In genomic region chr11:33204329-33204705, GRCm38 (mm10) we compare ENCODE assay signal across 12 mouse cellular contexts. TPM values are rescaled to one million over a fixed set of nuclear protein-coding genes. Genes with fewer than 3 reads are reported as not detected.
DNase-seq lines count a peak whose midpoint lies in the region; ATAC-seq and TF ChIP-seq lines count a peak whose summit lies in the region.
"Had no signal": no experiment of that assay in that cellular context is flagged by ENCODE, and none has a peak within 500 bp of the region (broad histone marks: within the 10 kb centered on the region; RNA-seq: fewer than 3 reads in every experiment).

No protein-coding gene starts in this region.

- no peak for ATAC-seq in embryonic facial prominence, embryonic 11.5 days (replicated peaks; ENCODE audit: insufficient number of reproducible peaks, low FRiP score, low TSS enrichment, low read depth)
- no peak for ATAC-seq in hindbrain, embryonic 13.5 days (ENCODE audit: low FRiP score)
- ATAC-seq in neural tube, embryonic 13.5 days (ENCODE audit: low read depth), result no peak

- no peak for TF ChIP-seq POLR2A in lung, adult 2 months (IDR thresholded peaks at IDR 0.05; ENCODE audit: borderline replicate concordance, extremely low read depth, low read depth, low read length)

- H3K9ac ChIP-seq in embryonic facial prominence, embryonic 11.5 days (replicated peaks; ENCODE audit: low read length), result no peak overlapping the region; the same call in 1 of the 2 replicates
- H3K9ac ChIP-seq in hindbrain, embryonic 13.5 days, result peak overlapping the region; percentile 64
- peak overlapping the region; percentile 79 for H3K9ac ChIP-seq in neural tube, embryonic 13.5 days
- H3K9ac ChIP-seq: lung, embryonic 15.5 days had no signal

- H3K4me2 ChIP-seq in embryonic facial prominence, embryonic 11.5 days (ENCODE audit: low read depth, low read length), result peak overlapping the region; percentile 14; the same call in 1 of the 2 replicates
- peak overlapping the region; percentile 52 for H3K4me2 ChIP-seq in hindbrain, embryonic 13.5 days
- H3K4me2 ChIP-seq in neural tube, embryonic 13.5 days, result peak overlapping the region; percentile 49

- peaks cover 68% of the 10 kb centered on the region for H3K27me3 ChIP-seq in embryonic facial prominence, embryonic 11.5 days (ENCODE audit: control insufficient read depth, insufficient read depth, low read length)
- peaks cover 90% of the 10 kb centered on the region for H3K27me3 ChIP-seq in hindbrain, embryonic 13.5 days
- peaks cover 82% of the 10 kb centered on the region for H3K27me3 ChIP-seq in neural tube, embryonic 13.5 days

- H3K4me3 ChIP-seq in lung, adult 2 months (replicated peaks; ENCODE audit: extremely low read depth, low read depth, low read length), result no peak overlapping the region
- 0 out of 2 replicates have a peak overlapping the region, but pooled peaks have one; percentile 13 for H3K4me3 ChIP-seq in embryonic facial prominence, embryonic 11.5 days (ENCODE audit: low read depth, low read length)
- H3K4me3 ChIP-seq in hindbrain, embryonic 13.5 days, result peak overlapping the region; percentile 47
- peak overlapping the region; percentile 53 for H3K4me3 ChIP-seq in neural tube, embryonic 13.5 days

- H3K36me3 ChIP-seq in embryonic facial prominence, embryonic 11.5 days (replicated peaks; ENCODE audit: control insufficient read depth, insufficient read depth, low read depth, low read length), result no peaks in the 10 kb centered on the region
- no peaks in the 10 kb centered on the region for H3K36me3 ChIP-seq in hindbrain, embryonic 13.5 days
- H3K36me3 ChIP-seq in neural tube, embryonic 13.5 days, result no peaks in the 10 kb centered on the region
- H3K36me3 ChIP-seq: lung, embryonic 15.5 days had no signal

- no peak for TF ChIP-seq CTCF in lung, adult 2 months (IDR thresholded peaks at IDR 0.05; ENCODE audit: insufficient read depth, low read length)

- H3K27ac ChIP-seq in embryonic facial prominence, embryonic 11.5 days (replicated peaks; ENCODE audit: low read depth, low read length), result no peak overlapping the region
- peak overlapping the region; percentile 83 for H3K27ac ChIP-seq in hindbrain, embryonic 13.5 days
- peak overlapping the region; percentile 88 for H3K27ac ChIP-seq in neural tube, embryonic 13.5 days (replicated peaks)
- H3K27ac ChIP-seq: lung, embryonic 15.5 days had no signal

- WGBS in lung, adult 2 months, result 4% methylated on average over 18 of the region's 18 CpGs
- 1% methylated on average over 18 of the region's 18 CpGs for WGBS in embryonic facial prominence, embryonic 11.5 days
- 2% methylated on average over 18 of the region's 18 CpGs for WGBS in hindbrain, embryonic 13.5 days
- under 1% methylated on average over 18 of the region's 18 CpGs for WGBS in neural tube, embryonic 13.5 days

- peak; percentile 10 for DNase-seq in lung, adult 2 months
- DNase-seq in lung, adult 18-20 months, result no peak
- DNase-seq in embryonic facial prominence, embryonic 11.5 days (ENCODE audit: low spot score), result peak; percentile 27
- DNase-seq in gastrocnemius, adult 18-20 months (ENCODE audit: low spot score), result no peak
- DNase-seq in kidney, postnatal 25 days, result no peak
- no peak for DNase-seq in lung, postnatal 10 days

- no peaks in the 10 kb centered on the region for H3K4me1 ChIP-seq in lung, adult 2 months (ENCODE audit: control insufficient read depth, insufficient read depth, low read length)
- H3K4me1 ChIP-seq in embryonic facial prominence, embryonic 11.5 days (ENCODE audit: control insufficient read depth, insufficient read depth, low read length), result peaks cover 9% of the 10 kb centered on the region
- H3K4me1 ChIP-seq in hindbrain, embryonic 13.5 days (replicated peaks), result peaks cover 37% of the 10 kb centered on the region
- H3K4me1 ChIP-seq in neural tube, embryonic 13.5 days (replicated peaks), result peaks cover 53% of the 10 kb centered on the region

- no peaks in the 10 kb centered on the region for H3K9me3 ChIP-seq in embryonic facial prominence, embryonic 11.5 days (replicated peaks; ENCODE audit: control insufficient read depth, low read length)
- H3K9me3 ChIP-seq in hindbrain, embryonic 13.5 days, result no peaks in the 10 kb centered on the region
- no peaks in the 10 kb centered on the region for H3K9me3 ChIP-seq in neural tube, embryonic 13.5 days
- H3K9me3 ChIP-seq: lung, embryonic 15.5 days had no signal

RNA-seq across cellular contexts. Expression of gene Tlx3, which starts 0.9 kb away (rescaled TPM):
- polyA plus RNA-seq in lung, adult 2 months (2012; rRNA removed), result not detected in 2 replicates
- polyA plus RNA-seq in embryonic facial prominence, embryonic 11.5 days (2014; fragmentation: Nextera tagmentation; extraction: Ambion mirVana), result 6.0 and 7.4 TPM in 2 replicates
- polyA plus RNA-seq in hindbrain, embryonic 13.5 days (2015; fragmentation: Nextera tagmentation; extraction: Ambion mirVana), result 20.2 and 29.0 TPM in 2 replicates
- 53.2 and 55.7 TPM in 2 replicates for polyA plus RNA-seq in neural tube, embryonic 13.5 days (2015; fragmentation: Nextera tagmentation; extraction: Ambion mirVana)
- total RNA-seq in gastrocnemius, adult 18-20 months (2021), result not detected
- total RNA-seq: MEL had no signal
- polyA plus RNA-seq: large intestine, adult 2 months; stomach, embryonic 16.5 days had no signal

RNA-seq across cellular contexts. Expression of gene Npm1, which starts 41.3 kb away (rescaled TPM):
- 43.1 and 74.9 TPM in 2 replicates for polyA plus RNA-seq in lung, adult 2 months (2012; rRNA removed)
- polyA plus RNA-seq in embryonic facial prominence, embryonic 11.5 days (2014; fragmentation: Nextera tagmentation; extraction: Ambion mirVana), result 1,326 and 1,437 TPM in 2 replicates
- 542 and 556 TPM in 2 replicates for polyA plus RNA-seq in hindbrain, embryonic 13.5 days (2015; fragmentation: Nextera tagmentation; extraction: Ambion mirVana)
- polyA plus RNA-seq in neural tube, embryonic 13.5 days (2015; fragmentation: Nextera tagmentation; extraction: Ambion mirVana), result 495 and 526 TPM in 2 replicates
- total RNA-seq in gastrocnemius, adult 18-20 months (2021), result 100 to 1,000 TPM; 118 to 128 TPM

RNA-seq across cellular contexts. Expression of gene Fgf18, which starts 57.1 kb away (rescaled TPM):
- polyA plus RNA-seq in lung, adult 2 months (2012; rRNA removed), result 6.6 and 7.1 TPM in 2 replicates
- 4.0 and 5.1 TPM in 2 replicates for polyA plus RNA-seq in embryonic facial prominence, embryonic 11.5 days (2014; fragmentation: Nextera tagmentation; extraction: Ambion mirVana)
- 4.8 and 5.0 TPM in 2 replicates for polyA plus RNA-seq in hindbrain, embryonic 13.5 days (2015; fragmentation: Nextera tagmentation; extraction: Ambion mirVana)
- 10.1 and 10.8 TPM in 2 replicates for polyA plus RNA-seq in neural tube, embryonic 13.5 days (2015; fragmentation: Nextera tagmentation; extraction: Ambion mirVana)
- total RNA-seq in gastrocnemius, adult 18-20 months (2021), result 1 to 10 TPM; 1.0 to 1.1 TPM

Comparison
In these comparisons a context has a peak if more than half of its experiments do, and no peak if none do; other contexts are left out.
1. DNase-seq: peak in lung, adult 2 months (single experiment) and embryonic facial prominence, embryonic 11.5 days (single experiment); none in lung, adult 18-20 months (0 of 2), gastrocnemius, adult 18-20 months (single experiment), kidney, postnatal 25 days (0 of 2) and lung, postnatal 10 days (single experiment).
2. Peak in every context shown above with its lines, with median percentiles within 50 percentile points of each other: H3K4me2 ChIP-seq.